Mouse (Mus musculus) heart, embryonic 13.5 days (tissue): ENCODE results near the gene Ift122. TPM values are rescaled to one million over a fixed set of nuclear protein-coding genes. Genes with fewer than 3 reads are reported as not detected.

Experiments used
- ATAC-seq: fragments of 200-750 bp; cut with Nextera tagmentation; 2 replicates; pipeline ENCODE4 v1.8.0; 2017; ENCODE audit warnings: moderate TSS enrichment; ENCODE audit not compliant: insufficient number of reproducible peaks, low FRiP score, low TSS enrichment; ENCODE audit errors: extremely low read depth
- H3K27ac ChIP-seq: fragments of 300-500 bp; sonication (generic); replicated peaks from 2 replicates; pipeline ENCODE4 v1.5.1; 2015; ENCODE audit warnings: moderate library complexity, mild to moderate bottlenecking, inconsistent platforms
- H3K27me3 ChIP-seq: fragments of 300-500 bp; sonication (generic); replicated peaks from 2 replicates; pipeline ENCODE4 v1.6.1; 2015; ENCODE audit warnings: mild to moderate bottlenecking, inconsistent platforms
- H3K36me3 ChIP-seq: fragments of 300-500 bp; sonication (generic); 2 replicates; pipeline ENCODE4 v1.6.1; 2015; ENCODE audit warnings: mild to moderate bottlenecking, inconsistent platforms
- H3K4me1 ChIP-seq: fragments of 300-500 bp; sonication (generic); 2 replicates; pipeline ENCODE4 v1.6.1; 2015; ENCODE audit warnings: inconsistent platforms
- H3K4me2 ChIP-seq: fragments of 300-500 bp; sonication (generic); 2 replicates; pipeline ENCODE4 v1.6.1; 2015; ENCODE audit warnings: inconsistent platforms, mild to moderate bottlenecking, moderate library complexity
- H3K4me3 ChIP-seq: fragments of 300-500 bp; sonication (generic); 2 replicates; pipeline ENCODE4 v1.5.1; 2015; ENCODE audit warnings: moderate library complexity, mild to moderate bottlenecking, inconsistent platforms
- H3K9ac ChIP-seq: fragments of 300-500 bp; sonication (generic); 2 replicates; pipeline ENCODE4 v1.6.1; 2015; ENCODE audit warnings: inconsistent platforms, mild to moderate bottlenecking, moderate library complexity
- H3K9me3 ChIP-seq: fragments of 300-500 bp; sonication (generic); 2 replicates; pipeline ENCODE4 v1.6.1; 2016; ENCODE audit warnings: inconsistent platforms
- WGBS: fragments of 180-500 bp; shearing (Covaris S2); methylation state at CpG from one replicate; pipeline ENCODE4 v1.1.7; 2015; ENCODE audit warnings: mixed read lengths; 5-methylcytosine and 5-hydroxymethylcytosine counted together
- polyA plus RNA-seq: library from polyadenylated mRNA; unstranded; fragments of >200 nt; fragmentation: Nextera tagmentation; extraction: Ambion mirVana; gene quantifications from 2 replicates; pipeline ENCODE4 v1.2.1, GENCODE M21; 2015

Ift122 gene
- polyA plus RNA-seq, 1 experiment from 2014 or later: 21.2 TPM

- ATAC-seq: no peak
- no peaks in the 10 kb centered on the region for H3K27me3 ChIP-seq
- H3K9ac ChIP-seq: 0 out of 2 replicates have a peak overlapping the region, but pooled peaks have one; percentile 25
- H3K4me2 ChIP-seq: no peak overlapping the region
- peak overlapping the region; percentile 36; the same call in 1 of the 2 replicates for H3K27ac ChIP-seq
- no peaks in the 10 kb centered on the region for H3K9me3 ChIP-seq
- H3K4me3 ChIP-seq: no peak overlapping the region
- H3K36me3 ChIP-seq: peaks cover 8% of the 10 kb centered on the region; the same call in 1 of the 2 replicates
- H3K4me1 ChIP-seq: peaks cover 83% of the 10 kb centered on the region
- WGBS: 61% methylated on average over 6 of the region's 6 CpGs
Observed at GRCm38 (mm10) chr6:115911763-115912162, 58.5 kb downstream of the Ift122 start.

- no peak overlapping the region for H3K4me2 ChIP-seq
- WGBS: 80% methylated on average over 10 of the region's 10 CpGs
- H3K4me3 ChIP-seq: no peak overlapping the region
- H3K4me1 ChIP-seq: peaks cover 91% of the 10 kb centered on the region
- H3K9ac ChIP-seq: no peak overlapping the region
- H3K36me3 ChIP-seq: no peaks in the 10 kb centered on the region
- H3K27ac ChIP-seq: no peak overlapping the region
- H3K9me3 ChIP-seq: no peaks in the 10 kb centered on the region
- no peak for ATAC-seq
- H3K27me3 ChIP-seq: no peaks in the 10 kb centered on the region
Observed at GRCm38 (mm10) chr6:115913482-115913881, 60.2 kb downstream of the Ift122 start.

- H3K9me3 ChIP-seq: no peaks in the 10 kb centered on the region
- peak overlapping the region; percentile 64; the same call in 1 of the 2 replicates for H3K9ac ChIP-seq
- no peaks in the 10 kb centered on the region for H3K36me3 ChIP-seq
- WGBS: 79% methylated on average over 15 of the region's 15 CpGs
- H3K4me1 ChIP-seq: peaks cover 83% of the 10 kb centered on the region
- H3K4me3 ChIP-seq: no peak overlapping the region
- no peak overlapping the region for H3K4me2 ChIP-seq
- peak overlapping the region; percentile 91 for H3K27ac ChIP-seq
- no peaks in the 10 kb centered on the region for H3K27me3 ChIP-seq
- ATAC-seq: no peak
Observed at GRCm38 (mm10) chr6:115914511-115915202, 61.4 kb downstream of the Ift122 start.

GRCm38 (mm10) chr6:115915601-115916445, 62.6 kb downstream of the Ift122 start:
- H3K4me1 ChIP-seq: peaks cover 82% of the 10 kb centered on the region
- ATAC-seq: no peak
- H3K4me2 ChIP-seq: peak overlapping the region; percentile 43
- H3K27ac ChIP-seq: peak overlapping the region; percentile 91
- WGBS: 18% methylated on average over 17 of the region's 17 CpGs
- H3K27me3 ChIP-seq: no peaks in the 10 kb centered on the region
- no peak overlapping the region for H3K4me3 ChIP-seq
- no peaks in the 10 kb centered on the region for H3K36me3 ChIP-seq
- H3K9me3 ChIP-seq: no peaks in the 10 kb centered on the region
- peak overlapping the region; percentile 64 for H3K9ac ChIP-seq

GRCm38 (mm10) chr6:115916611-115917010, 63.3 kb downstream of the Ift122 start:
- Histone ChIP-seq H3K9ac (peak overlapping the region; percentile 64; the same call in 1 of the 2 replicates), H3K27me3 (no peaks in the 10 kb centered on the region), H3K27ac (peak overlapping the region; percentile 91), H3K36me3 (no peaks in the 10 kb centered on the region), H3K9me3 (no peaks in the 10 kb centered on the region), H3K4me2 (peak overlapping the region; percentile 43), H3K4me1 (peaks cover 74% of the 10 kb centered on the region), H3K4me3 (no peak overlapping the region)
- WGBS: 40% methylated on average over 5 of the region's 5 CpGs
- no peak for ATAC-seq

GRCm38 (mm10) chr6:115918615-115919014, 65.3 kb downstream of the Ift122 start:
- Histone ChIP-seq H3K4me2 (no peak overlapping the region), H3K4me1 (peaks cover 59% of the 10 kb centered on the region), H3K4me3 (no peak overlapping the region), H3K36me3 (peaks cover 5% of the 10 kb centered on the region; the same call in 1 of the 2 replicates), H3K9me3 (no peaks in the 10 kb centered on the region), H3K27me3 (no peaks in the 10 kb centered on the region), H3K9ac (no peak overlapping the region), H3K27ac (no peak overlapping the region)
- no peak for ATAC-seq
- WGBS: 78% methylated on average over 1 of the region's 1 CpGs

- no peak for ATAC-seq
- H3K27me3 ChIP-seq: no peaks in the 10 kb centered on the region
- H3K4me1 ChIP-seq: peaks cover 61% of the 10 kb centered on the region
- no peaks in the 10 kb centered on the region for H3K9me3 ChIP-seq
- peaks cover 9% of the 10 kb centered on the region; the same call in 1 of the 2 replicates for H3K36me3 ChIP-seq
- H3K9ac ChIP-seq: no peak overlapping the region
- WGBS: 76% methylated on average over 5 of the region's 5 CpGs
- H3K27ac ChIP-seq: no peak overlapping the region
- H3K4me3 ChIP-seq: no peak overlapping the region
- no peak overlapping the region for H3K4me2 ChIP-seq
Observed at GRCm38 (mm10) chr6:115919876-115920275, 66.6 kb downstream of the Ift122 start.

- 27% methylated on average over 6 of the region's 6 CpGs for WGBS
- ATAC-seq: peak; percentile 40; the same call in 1 of the 2 replicates
- H3K4me3 ChIP-seq: no peak overlapping the region
- H3K9me3 ChIP-seq: no peaks in the 10 kb centered on the region
- H3K27me3 ChIP-seq: no peaks in the 10 kb centered on the region
- peak overlapping the region; percentile 25; the same call in 1 of the 2 replicates for H3K27ac ChIP-seq
- no peak overlapping the region for H3K4me2 ChIP-seq
- H3K36me3 ChIP-seq: peaks cover 9% of the 10 kb centered on the region; the same call in 1 of the 2 replicates
- H3K4me1 ChIP-seq: peaks cover 35% of the 10 kb centered on the region
- peak overlapping the region; percentile 47; the same call in 1 of the 2 replicates for H3K9ac ChIP-seq
Observed at GRCm38 (mm10) chr6:115924829-115925228, 71.6 kb downstream of the Ift122 start.

GRCm38 (mm10) chr6:115926416-115926815, 73.1 kb downstream of the Ift122 start:
- Histone ChIP-seq H3K36me3 (peaks cover 9% of the 10 kb centered on the region; the same call in 1 of the 2 replicates), H3K4me3 (no peak overlapping the region), H3K9me3 (no peaks in the 10 kb centered on the region), H3K4me1 (peaks cover 33% of the 10 kb centered on the region), H3K4me2 (no peak overlapping the region), H3K27ac (no peak overlapping the region), H3K27me3 (no peaks in the 10 kb centered on the region), H3K9ac (no peak overlapping the region)
- WGBS: 83% methylated on average over 10 of the region's 10 CpGs
- ATAC-seq: no peak

GRCm38 (mm10) chr6:115927292-115928242, 74.3 kb downstream of the Ift122 start:
- ATAC-seq: no peak
- no peaks in the 10 kb centered on the region; the same call in 1 of the 2 replicates for H3K27me3 ChIP-seq
- 81% methylated on average over 10 of the region's 10 CpGs for WGBS
- peaks cover 36% of the 10 kb centered on the region for H3K4me1 ChIP-seq
- H3K9me3 ChIP-seq: no peaks in the 10 kb centered on the region
- no peak overlapping the region for H3K4me2 ChIP-seq
- H3K4me3 ChIP-seq: no peak overlapping the region
- peaks cover 9% of the 10 kb centered on the region; the same call in 1 of the 2 replicates for H3K36me3 ChIP-seq
- H3K9ac ChIP-seq: no peak overlapping the region
- H3K27ac ChIP-seq: no peak overlapping the region
